Mouse (Mus musculus): Measurements from ENCODE around the gene Mapt. TPM values are rescaled to one million over a fixed set of nuclear protein-coding genes. Genes with fewer than 3 reads are reported as not detected.

The Mapt gene
- total and polyA plus RNA-seq, 2 experiments from 2014 or later, result 473 to 1,028 TPM

DNA sequence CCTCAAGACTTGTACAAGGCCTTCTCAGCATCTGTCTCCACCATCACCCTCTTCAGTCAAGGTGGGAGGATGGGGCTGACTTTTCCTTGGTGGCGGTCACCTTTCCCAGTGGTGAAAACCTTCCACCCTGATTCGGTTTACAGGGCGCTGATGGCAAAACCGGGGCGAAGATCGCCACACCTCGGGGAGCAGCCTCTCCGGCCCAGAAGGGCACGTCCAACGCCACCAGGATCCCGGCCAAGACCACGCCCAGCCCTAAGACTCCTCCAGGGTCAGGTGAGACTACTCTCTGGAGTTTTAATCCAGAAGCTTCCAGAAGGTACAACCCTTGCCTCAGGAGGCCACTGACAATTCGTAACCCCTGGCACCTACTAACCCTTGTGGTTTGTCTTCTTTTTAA, 75.3 kb downstream of the Mapt start:
- WGBS, result 92% methylated on average over 13 of the region's 13 CpGs
- Histone ChIP-seq H3K27ac (no peak overlapping the region), H3K9ac (replicated peaks; ENCODE audit: low read length) (no peak overlapping the region), H3K36me3 (ENCODE audit: insufficient read depth, low read length) (peaks cover 23% of the 10 kb centered on the region), H3K4me3 (ENCODE audit: low read length) (no peak overlapping the region), H3K4me1 (ENCODE audit: insufficient read depth, low read length) (no peaks in the 10 kb centered on the region), H3K4me2 (ENCODE audit: low read depth, low read length) (no peak overlapping the region), H3K9me3 (ENCODE audit: low read length) (no peaks in the 10 kb centered on the region), H3K27me3 (ENCODE audit: insufficient read depth, low read length) (no peaks in the 10 kb centered on the region)
- no peak for ATAC-seq
- no peak for TF ChIP-seq CTCF (IDR thresholded peaks at IDR 0.05; ENCODE audit: low read depth)
- no peak for DNase-seq (ENCODE audit: low spot score)

DNA sequence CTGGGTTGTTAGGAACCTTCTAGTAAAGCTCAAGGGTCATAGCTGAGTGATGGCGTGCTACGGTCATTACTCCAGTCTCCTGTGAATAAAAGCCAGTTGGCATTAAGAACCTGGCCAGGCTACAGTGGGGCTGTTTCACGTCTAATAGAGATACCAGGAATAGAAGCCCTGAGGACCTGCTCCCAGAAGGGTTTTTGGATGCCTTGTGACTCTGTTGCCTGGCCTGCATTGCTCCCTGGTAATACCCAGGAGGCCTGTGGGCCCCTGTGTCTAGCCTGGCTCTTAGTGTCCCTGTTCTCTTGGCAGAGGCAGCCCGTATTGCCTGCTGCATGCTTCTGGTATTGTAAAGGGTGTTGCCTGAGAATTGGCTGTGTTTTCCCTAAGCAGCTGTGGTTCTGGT, 75.9 kb downstream of the Mapt start:
- no peaks in the 10 kb centered on the region for H3K27me3 ChIP-seq (ENCODE audit: insufficient read depth, low read length)
- no peak overlapping the region for H3K27ac ChIP-seq
- DNase-seq (ENCODE audit: low spot score), result no peak
- H3K9ac ChIP-seq (replicated peaks; ENCODE audit: low read length), result no peak overlapping the region
- H3K36me3 ChIP-seq (ENCODE audit: insufficient read depth, low read length), result peaks cover 24% of the 10 kb centered on the region
- H3K4me1 ChIP-seq (ENCODE audit: insufficient read depth, low read length), result no peaks in the 10 kb centered on the region
- H3K4me2 ChIP-seq (ENCODE audit: low read depth, low read length), result no peak overlapping the region
- H3K4me3 ChIP-seq (ENCODE audit: low read length), result no peak overlapping the region
- H3K9me3 ChIP-seq (ENCODE audit: low read length), result no peaks in the 10 kb centered on the region
- TF ChIP-seq CTCF (IDR thresholded peaks at IDR 0.05; ENCODE audit: low read depth), result no peak
- WGBS, result 48% methylated on average over 4 of the region's 4 CpGs
- no peak for ATAC-seq

DNA sequence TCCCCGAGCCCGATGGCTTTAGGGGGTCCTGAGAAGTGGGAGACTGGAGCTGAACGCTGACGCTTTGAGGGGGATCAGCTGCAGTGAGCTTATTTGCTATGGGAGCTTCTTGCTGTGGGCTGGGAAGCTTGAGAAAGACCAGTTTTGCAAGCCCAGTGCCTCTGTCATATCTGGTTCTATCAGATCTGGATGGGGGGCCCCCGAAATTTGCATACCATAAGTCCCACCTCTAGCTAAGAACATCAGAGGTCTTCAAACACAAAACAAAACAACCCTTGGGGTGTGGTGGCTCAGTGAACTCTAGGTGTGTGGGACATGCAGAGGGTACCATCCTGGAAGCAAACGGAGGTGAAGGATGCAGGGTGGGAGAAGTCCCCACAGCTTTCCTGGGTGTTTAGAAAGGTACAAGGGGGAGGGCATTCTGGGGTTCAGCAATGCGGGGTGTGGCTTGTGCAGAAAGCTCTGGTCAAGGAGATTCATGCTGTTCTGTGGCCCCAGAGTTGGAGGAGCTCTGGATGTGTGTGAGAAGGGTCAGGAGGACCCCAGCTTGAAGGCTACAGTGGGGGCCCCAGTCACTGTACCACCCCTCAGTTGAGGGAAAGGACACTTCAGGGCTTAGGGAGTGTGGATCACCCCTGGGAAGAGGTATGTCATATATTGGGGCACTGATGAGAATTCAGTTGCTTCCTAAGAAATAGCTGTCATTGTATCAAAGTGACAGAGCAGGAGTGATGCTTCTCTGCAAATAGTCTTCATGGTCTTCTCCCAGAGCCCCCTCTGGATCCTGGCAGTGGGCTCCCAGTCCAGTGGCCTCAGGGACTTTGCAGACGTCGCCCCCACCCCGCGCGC, 78.4 kb downstream of the Mapt start:
- peaks cover 23% of the 10 kb centered on the region; the same call in 1 of the 2 replicates for H3K36me3 ChIP-seq (ENCODE audit: insufficient read depth, low read length)
- ATAC-seq (no peak), DNase-seq (ENCODE audit: low spot score) (no peak)
- no peaks in the 10 kb centered on the region for H3K27me3 ChIP-seq (ENCODE audit: insufficient read depth, low read length)
- WGBS, result 45% methylated on average over 12 of the region's 12 CpGs
- H3K4me1 ChIP-seq (ENCODE audit: insufficient read depth, low read length), result no peaks in the 10 kb centered on the region
- no peak overlapping the region; the same call in 1 of the 2 replicates for H3K27ac ChIP-seq
- H3K9me3 ChIP-seq (ENCODE audit: low read length), result no peaks in the 10 kb centered on the region
- no peak overlapping the region for H3K9ac ChIP-seq (replicated peaks; ENCODE audit: low read length)
- H3K4me3 ChIP-seq (ENCODE audit: low read length), result no peak overlapping the region
- no peak overlapping the region for H3K4me2 ChIP-seq (ENCODE audit: low read depth, low read length)
- no peak for TF ChIP-seq CTCF (IDR thresholded peaks at IDR 0.05; ENCODE audit: low read depth)

DNA sequence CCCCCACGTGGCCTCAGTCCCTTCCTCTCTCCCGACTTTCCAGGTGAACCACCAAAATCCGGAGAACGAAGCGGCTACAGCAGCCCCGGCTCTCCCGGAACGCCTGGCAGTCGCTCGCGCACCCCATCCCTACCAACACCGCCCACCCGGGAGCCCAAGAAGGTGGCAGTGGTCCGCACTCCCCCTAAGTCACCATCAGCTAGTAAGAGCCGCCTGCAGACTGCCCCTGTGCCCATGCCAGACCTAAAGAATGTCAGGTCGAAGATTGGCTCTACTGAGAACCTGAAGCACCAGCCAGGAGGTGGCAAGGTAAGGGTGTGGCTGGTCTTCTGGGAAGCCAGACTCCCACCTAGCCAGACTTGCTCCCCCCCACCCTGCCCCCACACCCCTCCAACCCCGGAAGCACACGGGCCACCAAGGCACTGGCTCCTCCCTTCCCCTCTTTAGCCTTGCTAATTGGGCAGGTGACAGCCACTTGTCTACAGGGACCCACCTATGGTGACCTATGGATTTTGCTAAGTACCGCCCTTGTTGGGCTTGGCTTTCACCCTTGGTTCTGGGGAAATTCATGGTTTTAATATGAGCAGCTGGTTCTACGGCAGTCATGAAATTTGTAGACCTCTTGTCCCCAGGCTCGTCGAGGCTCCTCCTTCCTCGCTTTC, 79.2 kb downstream of the Mapt start:
- no peaks in the 10 kb centered on the region for H3K27me3 ChIP-seq (ENCODE audit: insufficient read depth, low read length)
- H3K9me3 ChIP-seq (ENCODE audit: low read length), result no peaks in the 10 kb centered on the region
- H3K4me3 ChIP-seq (ENCODE audit: low read length), result no peak overlapping the region
- H3K4me2 ChIP-seq (ENCODE audit: low read depth, low read length), result no peak overlapping the region
- H3K36me3 ChIP-seq (ENCODE audit: insufficient read depth, low read length), result peaks cover 22% of the 10 kb centered on the region; the same call in 1 of the 2 replicates
- WGBS, result 18% methylated on average over 23 of the region's 23 CpGs
- no peak overlapping the region; the same call in 1 of the 2 replicates for H3K27ac ChIP-seq
- H3K4me1 ChIP-seq (ENCODE audit: insufficient read depth, low read length), result no peaks in the 10 kb centered on the region
- no peak for DNase-seq (ENCODE audit: low spot score)
- H3K9ac ChIP-seq (replicated peaks; ENCODE audit: low read length), result no peak overlapping the region
- no peak for TF ChIP-seq CTCF (IDR thresholded peaks at IDR 0.05; ENCODE audit: low read depth)
- ATAC-seq, result no peak

DNA sequence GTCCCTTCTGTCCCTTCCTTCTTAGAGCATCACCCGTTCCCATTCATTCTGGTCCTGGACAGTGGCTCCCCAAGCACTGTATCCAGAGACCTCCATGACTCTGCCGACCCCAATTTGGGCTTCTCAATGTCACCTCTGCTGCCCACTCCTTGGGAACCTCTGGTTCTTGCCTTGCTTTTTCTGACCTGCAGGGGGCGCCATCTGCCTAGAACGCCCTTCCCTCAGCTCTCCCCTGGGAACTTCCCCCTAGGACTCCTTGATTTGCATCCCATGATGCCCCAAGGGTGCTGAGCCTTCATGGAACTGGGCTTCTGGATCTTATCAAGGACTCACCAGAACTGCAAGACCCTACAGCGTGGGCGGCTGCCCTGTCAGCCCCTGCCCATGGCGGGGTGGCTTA, 80.5 kb downstream of the Mapt start:
- H3K4me3 ChIP-seq (ENCODE audit: low read length), result no peak overlapping the region
- ATAC-seq (no peak), DNase-seq (ENCODE audit: low spot score) (no peak)
- WGBS, result 69% methylated on average over 7 of the region's 7 CpGs
- H3K4me2 ChIP-seq (ENCODE audit: low read depth, low read length), result no peak overlapping the region
- peak; percentile 60 for TF ChIP-seq CTCF (IDR thresholded peaks at IDR 0.05; ENCODE audit: low read depth)
- peaks cover 19% of the 10 kb centered on the region; the same call in 1 of the 2 replicates for H3K36me3 ChIP-seq (ENCODE audit: insufficient read depth, low read length)
- H3K9ac ChIP-seq (replicated peaks; ENCODE audit: low read length), result no peak overlapping the region
- H3K27ac ChIP-seq, result no peak overlapping the region
- no peaks in the 10 kb centered on the region for H3K27me3 ChIP-seq (ENCODE audit: insufficient read depth, low read length)
- no peaks in the 10 kb centered on the region for H3K4me1 ChIP-seq (ENCODE audit: insufficient read depth, low read length)
- H3K9me3 ChIP-seq (ENCODE audit: low read length), result no peaks in the 10 kb centered on the region

DNA sequence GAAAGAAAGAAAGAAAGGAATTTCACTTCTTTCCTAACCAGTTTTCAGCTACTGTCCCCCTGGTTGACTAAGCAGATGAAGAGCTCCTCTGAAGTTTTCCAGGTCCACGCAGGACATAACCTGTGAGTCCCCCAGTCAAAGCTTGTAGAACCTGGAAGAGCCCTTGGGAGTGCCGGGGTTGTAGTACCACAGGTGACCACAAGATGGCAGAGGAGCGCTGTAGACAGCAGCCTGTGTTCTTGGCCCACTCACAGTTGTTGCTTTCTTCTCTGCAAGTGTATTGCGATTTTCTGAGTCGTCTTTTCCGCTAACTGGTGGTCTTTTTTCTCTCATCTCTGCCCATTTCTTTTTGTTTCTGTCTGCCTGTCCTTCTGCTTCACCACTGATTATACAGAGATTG, 84.5 kb downstream of the Mapt start:
- ATAC-seq, result no peak

More for the DNA sequence above, 84.5 kb downstream of the Mapt start:
- Histone ChIP-seq H3K4me2 (ENCODE audit: low read depth, low read length) (no peak overlapping the region), H3K27ac (no peak overlapping the region), H3K4me3 (ENCODE audit: low read length) (no peak overlapping the region), H3K4me1 (ENCODE audit: insufficient read depth, low read length) (peaks cover 8% of the 10 kb centered on the region; the same call in 1 of the 2 replicates), H3K9ac (replicated peaks; ENCODE audit: low read length) (no peak overlapping the region), H3K9me3 (ENCODE audit: low read length) (no peaks in the 10 kb centered on the region), H3K27me3 (ENCODE audit: insufficient read depth, low read length) (no peaks in the 10 kb centered on the region), H3K36me3 (ENCODE audit: insufficient read depth, low read length) (peaks cover 13% of the 10 kb centered on the region; the same call in 1 of the 2 replicates)
- DNase-seq (ENCODE audit: low spot score), result peak; percentile 90
- peak; percentile 97 for TF ChIP-seq CTCF (IDR thresholded peaks at IDR 0.05; ENCODE audit: low read depth)
- 5% methylated on average over 6 of the region's 6 CpGs for WGBS
